Mouse (Mus musculus): ENCODE data around the gene Lrp2. TPM values are rescaled to one million over a fixed set of nuclear protein-coding genes. Genes with fewer than 3 reads are reported as not detected.

Lrp2 gene
- polyA plus RNA-seq, 1 experiment from 2014 or later, result 0.22 TPM

GRCm38 (mm10) chr2:69463609-69464008, 122.3 kb downstream of the Lrp2 start:
- H3K9ac ChIP-seq (ENCODE audit: low read depth, low read length), result no peak overlapping the region
- no peaks in the 10 kb centered on the region for H3K27me3 ChIP-seq (replicated peaks; ENCODE audit: control insufficient read depth, insufficient read depth, low read length)
- H3K9me3 ChIP-seq (ENCODE audit: control insufficient read depth, low read length), result no peaks in the 10 kb centered on the region
- DNase-seq (ENCODE audit: low spot score), result no peak
- no peak overlapping the region for H3K27ac ChIP-seq (ENCODE audit: low read depth, low read length)
- no peak overlapping the region for H3K4me2 ChIP-seq
- no peak for ATAC-seq (replicated peaks; ENCODE audit: low FRiP score)
- H3K36me3 ChIP-seq (ENCODE audit: control insufficient read depth, insufficient read depth, low read length), result no peaks in the 10 kb centered on the region
- whole genome bisulfite sequencing, result 68% methylated on average over 6 of the region's 6 CpGs
- H3K4me3 ChIP-seq (ENCODE audit: low read depth, low read length), result no peak overlapping the region
- H3K4me1 ChIP-seq (replicated peaks; ENCODE audit: control insufficient read depth, insufficient read depth, low read length), result no peaks in the 10 kb centered on the region

DNA sequence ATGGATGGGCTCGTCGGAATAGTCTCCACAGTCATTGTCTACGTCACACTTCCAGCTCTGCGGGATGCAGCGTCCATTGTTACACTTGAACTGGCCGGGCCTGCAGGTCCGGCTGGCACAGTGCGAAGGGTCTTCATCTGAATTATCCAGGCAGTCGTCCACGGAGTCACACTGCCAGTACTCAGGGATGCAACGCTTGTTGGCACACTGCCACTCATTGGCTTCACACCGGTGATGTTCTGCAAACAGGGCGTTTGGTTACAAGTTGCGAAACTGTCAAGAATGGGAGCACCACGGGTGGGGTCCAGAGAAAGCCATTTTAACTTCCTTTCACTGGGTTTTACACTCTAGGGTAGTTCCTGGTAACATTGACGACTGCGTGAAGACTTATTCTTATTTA, 126.4 kb downstream of the Lrp2 start:
- DNase-seq (ENCODE audit: low spot score), result no peak
- no peak for ATAC-seq (replicated peaks; ENCODE audit: low FRiP score)
- no peak overlapping the region for H3K4me3 ChIP-seq (ENCODE audit: low read depth, low read length)
- no peak overlapping the region for H3K9ac ChIP-seq (ENCODE audit: low read depth, low read length)
- no peaks in the 10 kb centered on the region for H3K9me3 ChIP-seq (ENCODE audit: control insufficient read depth, low read length)
- 89% methylated on average over 17 of the region's 17 CpGs for whole genome bisulfite sequencing
- H3K27me3 ChIP-seq (replicated peaks; ENCODE audit: control insufficient read depth, insufficient read depth, low read length), result no peaks in the 10 kb centered on the region
- no peak overlapping the region for H3K27ac ChIP-seq (ENCODE audit: low read depth, low read length)
- no peaks in the 10 kb centered on the region for H3K4me1 ChIP-seq (replicated peaks; ENCODE audit: control insufficient read depth, insufficient read depth, low read length)
- no peaks in the 10 kb centered on the region for H3K36me3 ChIP-seq (ENCODE audit: control insufficient read depth, insufficient read depth, low read length)
- no peak overlapping the region for H3K4me2 ChIP-seq

DNA sequence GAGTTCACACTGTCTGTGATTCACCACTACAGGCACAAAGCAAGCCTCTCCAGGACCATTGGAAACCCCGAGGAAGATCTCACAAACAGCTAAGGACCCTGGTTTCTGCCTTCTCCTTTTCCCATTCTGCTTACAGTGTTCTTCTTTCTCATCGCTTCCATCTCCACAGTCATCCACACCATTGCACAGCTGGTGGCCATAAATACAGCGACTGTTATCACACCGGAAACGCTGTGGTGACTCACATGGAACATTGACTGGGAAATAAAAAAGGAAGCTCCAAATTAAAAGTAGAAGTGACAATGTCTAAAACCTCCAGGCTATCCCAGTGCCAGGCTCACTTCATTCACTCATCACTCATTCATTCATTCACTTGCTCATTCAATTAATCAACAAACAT, 134.7 kb downstream of the Lrp2 start:
- Histone ChIP-seq H3K9ac (ENCODE audit: low read depth, low read length) (no peak overlapping the region), H3K27ac (ENCODE audit: low read depth, low read length) (no peak overlapping the region), H3K4me2 (no peak overlapping the region), H3K9me3 (ENCODE audit: control insufficient read depth, low read length) (no peaks in the 10 kb centered on the region), H3K27me3 (replicated peaks; ENCODE audit: control insufficient read depth, insufficient read depth, low read length) (no peaks in the 10 kb centered on the region), H3K4me3 (ENCODE audit: low read depth, low read length) (no peak overlapping the region), H3K4me1 (replicated peaks; ENCODE audit: control insufficient read depth, insufficient read depth, low read length) (no peaks in the 10 kb centered on the region), H3K36me3 (ENCODE audit: control insufficient read depth, insufficient read depth, low read length) (no peaks in the 10 kb centered on the region)
- DNase-seq (ENCODE audit: low spot score) (no peak), ATAC-seq (replicated peaks; ENCODE audit: low FRiP score) (no peak)
- 81% methylated on average over 5 of the region's 5 CpGs for WGBS

DNA sequence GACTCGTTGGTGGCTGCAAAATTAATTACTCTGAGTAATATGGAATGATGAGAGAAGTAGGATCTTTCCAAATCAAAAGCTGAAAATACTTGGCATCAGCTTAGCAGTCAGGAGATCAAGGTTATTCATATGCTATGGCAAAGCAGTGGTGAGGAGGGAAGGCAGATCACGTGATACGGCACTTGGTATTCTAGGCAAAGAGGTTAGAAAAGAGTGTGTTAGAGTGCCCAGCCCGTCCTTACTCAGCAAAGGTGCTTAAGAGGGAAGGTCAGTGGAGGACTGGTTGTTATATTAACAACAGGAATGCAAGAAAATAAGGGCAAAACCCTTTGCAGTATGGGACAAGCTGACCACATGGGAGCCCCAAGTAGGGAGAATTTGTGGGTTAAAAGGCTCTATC, 137.3 kb downstream of the Lrp2 start:
- no peak for ATAC-seq (replicated peaks; ENCODE audit: low FRiP score)
- H3K27me3 ChIP-seq (replicated peaks; ENCODE audit: control insufficient read depth, insufficient read depth, low read length), result no peaks in the 10 kb centered on the region
- no peaks in the 10 kb centered on the region for H3K36me3 ChIP-seq (ENCODE audit: control insufficient read depth, insufficient read depth, low read length)
- WGBS, result 86% methylated on average over 4 of the region's 4 CpGs
- no peak for DNase-seq (ENCODE audit: low spot score)
- no peak overlapping the region for H3K27ac ChIP-seq (ENCODE audit: low read depth, low read length)
- no peak overlapping the region for H3K9ac ChIP-seq (ENCODE audit: low read depth, low read length)
- H3K4me1 ChIP-seq (replicated peaks; ENCODE audit: control insufficient read depth, insufficient read depth, low read length), result no peaks in the 10 kb centered on the region
- H3K4me2 ChIP-seq, result no peak overlapping the region
- H3K4me3 ChIP-seq (ENCODE audit: low read depth, low read length), result no peak overlapping the region
- no peaks in the 10 kb centered on the region for H3K9me3 ChIP-seq (ENCODE audit: control insufficient read depth, low read length)

- Histone ChIP-seq H3K9ac (ENCODE audit: low read depth, low read length) (no peak overlapping the region), H3K27me3 (replicated peaks; ENCODE audit: control insufficient read depth, insufficient read depth, low read length) (no peaks in the 10 kb centered on the region), H3K4me3 (ENCODE audit: low read depth, low read length) (no peak overlapping the region), H3K9me3 (ENCODE audit: control insufficient read depth, low read length) (no peaks in the 10 kb centered on the region), H3K4me2 (no peak overlapping the region), H3K27ac (ENCODE audit: low read depth, low read length) (no peak overlapping the region), H3K4me1 (replicated peaks; ENCODE audit: control insufficient read depth, insufficient read depth, low read length) (no peaks in the 10 kb centered on the region), H3K36me3 (ENCODE audit: control insufficient read depth, insufficient read depth, low read length) (no peaks in the 10 kb centered on the region)
- WGBS, result 66% methylated on average over 4 of the region's 4 CpGs
- ATAC-seq (replicated peaks; ENCODE audit: low FRiP score) (no peak), DNase-seq (ENCODE audit: low spot score) (no peak)
Measured at GRCm38 (mm10) chr2:69445896-69446472, 139.9 kb downstream of the Lrp2 start.

DNA sequence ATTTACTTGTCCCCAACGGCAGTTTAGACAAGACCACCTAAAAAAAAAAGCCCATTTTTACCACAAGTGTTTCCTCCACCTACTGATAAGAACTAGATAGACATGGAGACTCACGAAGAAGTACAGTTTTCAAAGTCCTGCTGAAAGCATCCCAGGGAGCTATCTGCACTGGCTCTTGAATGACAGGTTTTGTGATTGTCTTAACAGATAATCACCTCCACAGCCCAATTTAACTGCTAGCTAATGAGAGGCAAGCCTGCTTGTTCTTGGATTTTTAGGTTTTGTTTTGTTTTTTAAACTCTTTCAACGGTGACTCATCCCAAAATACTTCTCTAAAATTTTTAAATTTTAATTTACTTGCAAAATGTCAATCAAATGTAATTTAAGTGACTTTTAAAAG, 144.2 kb downstream of the Lrp2 start:
- 35% methylated on average over 3 of the region's 3 CpGs for WGBS
- no peak overlapping the region for H3K27ac ChIP-seq (ENCODE audit: low read depth, low read length)
- no peak for ATAC-seq (replicated peaks; ENCODE audit: low FRiP score)

GRCm38 (mm10) chr2:69428116-69428515, 157.7 kb downstream of the Lrp2 start:
- H3K27me3 ChIP-seq (replicated peaks; ENCODE audit: control insufficient read depth, insufficient read depth, low read length), result no peaks in the 10 kb centered on the region
- no peak for DNase-seq (ENCODE audit: low spot score)
- H3K9me3 ChIP-seq (ENCODE audit: control insufficient read depth, low read length), result no peaks in the 10 kb centered on the region
- no peaks in the 10 kb centered on the region for H3K36me3 ChIP-seq (ENCODE audit: control insufficient read depth, insufficient read depth, low read length)
- no peak overlapping the region for H3K4me3 ChIP-seq (ENCODE audit: low read depth, low read length)
- no peak overlapping the region for H3K9ac ChIP-seq (ENCODE audit: low read depth, low read length)
- H3K27ac ChIP-seq (ENCODE audit: low read depth, low read length), result no peak overlapping the region
- no peaks in the 10 kb centered on the region for H3K4me1 ChIP-seq (replicated peaks; ENCODE audit: control insufficient read depth, insufficient read depth, low read length)
- WGBS, result 38% methylated on average over 3 of the region's 3 CpGs
- H3K4me2 ChIP-seq, result no peak overlapping the region
- ATAC-seq (replicated peaks; ENCODE audit: low FRiP score), result no peak

More for the DNA sequence above, 144.2 kb downstream of the Lrp2 start:
- no peak for DNase-seq (ENCODE audit: low spot score)
- Histone ChIP-seq H3K27me3 (replicated peaks; ENCODE audit: control insufficient read depth, insufficient read depth, low read length) (no peaks in the 10 kb centered on the region), H3K4me1 (replicated peaks; ENCODE audit: control insufficient read depth, insufficient read depth, low read length) (no peaks in the 10 kb centered on the region), H3K4me3 (ENCODE audit: low read depth, low read length) (no peak overlapping the region), H3K9ac (ENCODE audit: low read depth, low read length) (no peak overlapping the region), H3K4me2 (no peak overlapping the region), H3K36me3 (ENCODE audit: control insufficient read depth, insufficient read depth, low read length) (no peaks in the 10 kb centered on the region), H3K9me3 (ENCODE audit: control insufficient read depth, low read length) (no peaks in the 10 kb centered on the region)

DNA sequence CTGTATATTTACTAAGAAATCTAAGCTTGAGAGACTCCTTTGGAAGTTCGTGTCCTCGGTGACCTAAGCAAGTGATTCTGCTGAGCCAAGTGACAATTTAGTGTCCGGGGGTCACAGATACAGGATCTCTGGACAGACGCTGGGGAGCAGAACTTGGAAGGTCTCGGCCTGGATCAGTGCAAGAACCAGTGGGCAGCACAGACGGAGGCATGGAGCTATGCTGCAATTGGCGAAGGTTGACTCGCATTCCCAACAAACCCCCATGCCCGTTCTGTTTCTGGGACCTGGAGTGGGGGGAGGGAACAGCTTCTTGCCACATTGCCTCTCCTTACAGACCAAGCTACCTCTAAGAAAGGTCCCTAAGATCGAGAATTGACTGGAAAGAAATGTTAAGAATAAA, 158.7 kb downstream of the Lrp2 start:
- Histone ChIP-seq H3K27ac (ENCODE audit: low read depth, low read length) (no peak overlapping the region), H3K9ac (ENCODE audit: low read depth, low read length) (no peak overlapping the region), H3K4me1 (replicated peaks; ENCODE audit: control insufficient read depth, insufficient read depth, low read length) (no peaks in the 10 kb centered on the region), H3K36me3 (ENCODE audit: control insufficient read depth, insufficient read depth, low read length) (no peaks in the 10 kb centered on the region), H3K4me2 (no peak overlapping the region), H3K9me3 (ENCODE audit: control insufficient read depth, low read length) (no peaks in the 10 kb centered on the region), H3K4me3 (ENCODE audit: low read depth, low read length) (no peak overlapping the region), H3K27me3 (replicated peaks; ENCODE audit: control insufficient read depth, insufficient read depth, low read length) (no peaks in the 10 kb centered on the region)
- DNase-seq (ENCODE audit: low spot score) (no peak), ATAC-seq (replicated peaks; ENCODE audit: low FRiP score) (no peak)
- 80% methylated on average over 10 of the region's 10 CpGs for WGBS

DNA sequence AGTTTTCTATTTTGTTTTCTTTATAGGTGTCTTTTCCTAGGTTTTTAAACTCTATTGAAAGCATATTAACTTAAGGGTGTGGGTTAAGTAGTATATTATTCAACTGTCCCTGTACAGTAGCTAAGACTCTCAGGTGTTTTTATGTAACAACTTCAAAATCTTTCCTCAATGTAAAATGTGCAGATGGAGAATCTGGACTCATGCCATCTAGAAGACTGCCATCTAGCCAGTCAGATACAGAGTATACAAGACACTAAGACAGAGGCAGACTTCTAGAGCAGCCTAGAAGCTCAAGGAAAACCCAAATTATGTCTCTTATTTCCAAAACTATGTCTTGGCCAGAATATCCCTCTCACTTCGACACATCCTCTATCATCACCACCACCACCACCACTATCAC, 159.8 kb downstream of the Lrp2 start:
- H3K9ac ChIP-seq (ENCODE audit: low read depth, low read length), result no peak overlapping the region
- H3K27ac ChIP-seq (ENCODE audit: low read depth, low read length), result no peak overlapping the region
- H3K9me3 ChIP-seq (ENCODE audit: control insufficient read depth, low read length), result no peaks in the 10 kb centered on the region
- no peak overlapping the region for H3K4me3 ChIP-seq (ENCODE audit: low read depth, low read length)
- DNase-seq (ENCODE audit: low spot score) (no peak), ATAC-seq (replicated peaks; ENCODE audit: low FRiP score) (no peak)
- 80% methylated on average over 1 of the region's 1 CpGs for WGBS
- H3K4me1 ChIP-seq (replicated peaks; ENCODE audit: control insufficient read depth, insufficient read depth, low read length), result no peaks in the 10 kb centered on the region
- H3K36me3 ChIP-seq (ENCODE audit: control insufficient read depth, insufficient read depth, low read length), result no peaks in the 10 kb centered on the region
- no peaks in the 10 kb centered on the region for H3K27me3 ChIP-seq (replicated peaks; ENCODE audit: control insufficient read depth, insufficient read depth, low read length)
- no peak overlapping the region for H3K4me2 ChIP-seq
